Mouse (Mus musculus): ENCODE data around the gene Tmem88. TPM values are rescaled to one million over a fixed set of nuclear protein-coding genes. Genes with fewer than 3 reads are reported as not detected.
A peak's percentile ranks its signal among the peaks of the same experiment; 100 is the strongest.

Tmem88 gene
- polyA plus RNA-seq, 1 experiment from 2014 or later: 6.2 TPM

- 26% methylated on average over 12 of the region's 12 CpGs for WGBS
- Histone ChIP-seq H3K9me3 (replicated peaks) (no peaks in the 10 kb centered on the region), H3K27ac (replicated peaks) (peak overlapping the region; percentile 77), H3K36me3 (peaks cover 5% of the 10 kb centered on the region; the same call in 1 of the 2 replicates), H3K9ac (replicated peaks) (peak overlapping the region; percentile 17; the same call in 1 of the 2 replicates), H3K4me1 (peaks cover 36% of the 10 kb centered on the region), H3K4me3 (replicated peaks) (peak overlapping the region; percentile 12; the same call in 1 of the 2 replicates), H3K27me3 (replicated peaks) (no peaks in the 10 kb centered on the region), H3K4me2 (peak overlapping the region; percentile 40)
- no peak for ATAC-seq (ENCODE audit: low FRiP score)
These were observed 25.8 kb downstream of the Tmem88 start for GRCm38 (mm10) chr11:69372056-69372779.

DNA sequence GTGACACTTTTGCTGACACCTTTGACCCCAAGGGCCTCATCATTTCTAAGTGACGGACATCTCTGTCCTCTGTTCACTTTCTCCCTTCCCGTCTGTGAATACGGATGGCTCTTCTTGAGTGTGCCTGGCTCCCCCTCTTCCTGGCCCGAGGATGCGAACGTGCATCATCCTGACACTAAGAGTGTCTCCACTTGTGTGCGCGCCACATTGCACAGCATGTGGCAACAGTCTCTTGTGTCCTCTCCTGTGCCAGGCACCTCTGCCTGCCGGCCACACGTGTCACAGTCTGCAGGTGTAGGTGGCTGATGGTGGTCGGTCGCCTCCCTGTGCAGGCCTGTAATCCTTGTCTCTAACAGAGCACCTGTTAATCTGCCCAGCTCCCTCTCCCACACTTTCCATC, 26.4 kb downstream of the Tmem88 start:
- peaks cover 5% of the 10 kb centered on the region; the same call in 1 of the 2 replicates for H3K36me3 ChIP-seq
- H3K27me3 ChIP-seq (replicated peaks): no peaks in the 10 kb centered on the region
- 14% methylated on average over 12 of the region's 12 CpGs for WGBS
- peak overlapping the region; percentile 40 for H3K4me2 ChIP-seq
- no peak for ATAC-seq (ENCODE audit: low FRiP score)
- peak overlapping the region; percentile 77 for H3K27ac ChIP-seq (replicated peaks)
- H3K9ac ChIP-seq (replicated peaks): 0 out of 2 replicates have a peak overlapping the region, but pooled peaks have one; percentile 17
- H3K4me1 ChIP-seq: peaks cover 41% of the 10 kb centered on the region
- H3K4me3 ChIP-seq (replicated peaks): peak overlapping the region; percentile 12; the same call in 1 of the 2 replicates
- H3K9me3 ChIP-seq (replicated peaks): no peaks in the 10 kb centered on the region

DNA sequence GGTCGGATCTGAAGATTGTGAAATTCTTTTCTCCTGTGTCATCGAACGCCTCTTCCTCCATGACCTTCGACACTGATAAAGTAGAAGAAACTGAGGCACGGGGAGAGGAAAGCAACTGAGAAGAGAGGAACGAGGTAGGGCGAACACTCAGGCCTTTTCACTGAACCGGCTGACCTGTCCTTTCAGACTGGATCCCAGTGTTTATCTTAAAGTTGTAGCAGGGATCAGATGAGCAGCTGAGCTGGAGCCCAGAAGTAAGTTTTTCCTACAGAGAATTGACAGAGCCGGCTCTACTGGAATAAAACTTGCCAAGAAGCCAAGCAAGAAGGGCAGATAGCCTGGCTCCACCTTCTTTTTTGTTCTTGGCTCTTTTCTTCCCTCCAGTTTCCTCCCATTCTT, 27.2 kb downstream of the Tmem88 start:
- 0 out of 2 replicates have a peak overlapping the region, but pooled peaks have one; percentile 12 for H3K4me3 ChIP-seq (replicated peaks)
- WGBS: 13% methylated on average over 9 of the region's 9 CpGs
- H3K27ac ChIP-seq (replicated peaks): peak overlapping the region; percentile 77
- no peak for ATAC-seq (ENCODE audit: low FRiP score)
- no peak overlapping the region for H3K9ac ChIP-seq (replicated peaks)
- no peaks in the 10 kb centered on the region for H3K27me3 ChIP-seq (replicated peaks)
- H3K36me3 ChIP-seq: peaks cover 5% of the 10 kb centered on the region; the same call in 1 of the 2 replicates
- H3K9me3 ChIP-seq (replicated peaks): no peaks in the 10 kb centered on the region
- peak overlapping the region; percentile 40 for H3K4me2 ChIP-seq
- H3K4me1 ChIP-seq: peaks cover 47% of the 10 kb centered on the region

- Histone ChIP-seq H3K9me3 (replicated peaks) (no peaks in the 10 kb centered on the region), H3K9ac (replicated peaks) (peak overlapping the region; percentile 99), H3K27ac (replicated peaks) (peak overlapping the region; percentile 98), H3K27me3 (replicated peaks) (no peaks in the 10 kb centered on the region), H3K36me3 (peaks cover 5% of the 10 kb centered on the region; the same call in 1 of the 2 replicates), H3K4me1 (peaks cover 53% of the 10 kb centered on the region), H3K4me3 (replicated peaks) (peak overlapping the region; percentile 72), H3K4me2 (peak overlapping the region; percentile 91)
- ATAC-seq (ENCODE audit: low FRiP score): no peak
- 18% methylated on average over 2 of the region's 2 CpGs for WGBS
These were observed 27.8 kb downstream of the Tmem88 start for GRCm38 (mm10) chr11:69369990-69370816.

DNA sequence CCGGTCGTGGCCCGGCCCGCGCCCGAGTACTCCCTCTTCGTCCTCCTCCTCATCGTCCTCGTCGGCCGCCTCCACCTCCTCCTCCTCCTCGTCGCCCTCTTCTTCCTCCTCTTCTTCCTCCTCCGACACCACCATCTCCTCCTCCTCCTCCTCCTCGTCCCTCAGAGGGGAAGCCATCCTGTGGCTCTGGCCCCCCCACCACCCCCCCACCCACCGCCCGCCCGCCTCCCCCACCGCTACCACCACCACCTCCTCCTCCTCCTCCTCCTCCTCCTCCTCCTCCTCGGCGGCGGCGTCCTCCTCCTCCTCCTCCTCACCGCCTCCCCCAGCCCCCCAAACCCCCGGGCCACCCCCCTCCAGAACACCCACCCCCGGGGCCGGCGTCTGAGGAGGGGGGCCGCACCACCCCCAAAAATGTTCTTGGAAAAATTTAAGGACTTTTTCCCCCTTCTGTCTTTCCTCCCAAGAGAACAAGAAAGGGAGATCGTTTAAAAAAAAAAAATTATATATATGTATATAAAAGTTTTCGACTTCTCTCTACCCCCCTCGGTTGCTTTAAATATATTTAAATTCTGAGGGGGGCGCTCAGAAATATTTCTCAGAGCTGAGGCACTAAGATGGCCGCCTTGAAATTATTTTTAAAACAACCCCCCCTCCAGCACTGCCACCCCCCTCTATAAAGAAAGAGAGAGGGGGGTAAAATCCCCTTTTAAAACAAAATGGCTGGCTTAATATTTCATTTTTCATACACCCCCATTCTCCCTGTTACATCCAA, 28.6 kb downstream of the Tmem88 start, which contains the start of gene Chd3:
Gene Chd3 (minus strand): TSS at position 192 of the 775 bp plus-strand sequence.
- WGBS: 1% methylated on average over 23 of the region's 34 CpGs
- peak within 1 kb of the TSS; percentile 98 for H3K27ac ChIP-seq (replicated peaks)
- peak within 1 kb of the TSS; percentile 99 for H3K9ac ChIP-seq (replicated peaks)
- H3K27me3 ChIP-seq (replicated peaks): no peaks in the 10 kb centered on the region
- peaks cover 61% of the 10 kb centered on the region for H3K4me1 ChIP-seq
- H3K36me3 ChIP-seq: peaks cover 5% of the 10 kb centered on the region; the same call in 1 of the 2 replicates
- no peaks in the 10 kb centered on the region for H3K9me3 ChIP-seq (replicated peaks)
- H3K4me3 ChIP-seq (replicated peaks): peak within 1 kb of the TSS; percentile 72
- peak within 1 kb of the TSS; percentile 91 for H3K4me2 ChIP-seq
- no peak for ATAC-seq (ENCODE audit: low FRiP score)

GRCm38 (mm10) chr11:69368356-69369214, 29.4 kb downstream of the Tmem88 start:
- peak; percentile 23 for ATAC-seq (ENCODE audit: low FRiP score)
- no peaks in the 10 kb centered on the region for H3K27me3 ChIP-seq (replicated peaks)
- under 1% methylated on average over 35 of the region's 106 CpGs for WGBS
- no peaks in the 10 kb centered on the region for H3K9me3 ChIP-seq (replicated peaks)
- peak overlapping the region; percentile 99 for H3K9ac ChIP-seq (replicated peaks)
- peak overlapping the region; percentile 91 for H3K4me2 ChIP-seq
- peaks cover 8% of the 10 kb centered on the region; the same call in 1 of the 2 replicates for H3K36me3 ChIP-seq
- peak overlapping the region; percentile 98 for H3K27ac ChIP-seq (replicated peaks)
- H3K4me3 ChIP-seq (replicated peaks): peak overlapping the region; percentile 72
- H3K4me1 ChIP-seq: peaks cover 65% of the 10 kb centered on the region

GRCm38 (mm10) chr11:69367616-69368355, 30.2 kb downstream of the Tmem88 start:
- H3K27ac ChIP-seq (replicated peaks): peak overlapping the region; percentile 98
- H3K4me1 ChIP-seq: peaks cover 69% of the 10 kb centered on the region
- WGBS: under 1% methylated on average over 22 of the region's 22 CpGs
- ATAC-seq (ENCODE audit: low FRiP score): no peak; the same call in 1 of the 2 replicates
- H3K9me3 ChIP-seq (replicated peaks): no peaks in the 10 kb centered on the region
- peak overlapping the region; percentile 99 for H3K9ac ChIP-seq (replicated peaks)
- peaks cover 11% of the 10 kb centered on the region for H3K36me3 ChIP-seq
- H3K4me3 ChIP-seq (replicated peaks): peak overlapping the region; percentile 72
- H3K27me3 ChIP-seq (replicated peaks): no peaks in the 10 kb centered on the region
- H3K4me2 ChIP-seq: peak overlapping the region; percentile 91

DNA sequence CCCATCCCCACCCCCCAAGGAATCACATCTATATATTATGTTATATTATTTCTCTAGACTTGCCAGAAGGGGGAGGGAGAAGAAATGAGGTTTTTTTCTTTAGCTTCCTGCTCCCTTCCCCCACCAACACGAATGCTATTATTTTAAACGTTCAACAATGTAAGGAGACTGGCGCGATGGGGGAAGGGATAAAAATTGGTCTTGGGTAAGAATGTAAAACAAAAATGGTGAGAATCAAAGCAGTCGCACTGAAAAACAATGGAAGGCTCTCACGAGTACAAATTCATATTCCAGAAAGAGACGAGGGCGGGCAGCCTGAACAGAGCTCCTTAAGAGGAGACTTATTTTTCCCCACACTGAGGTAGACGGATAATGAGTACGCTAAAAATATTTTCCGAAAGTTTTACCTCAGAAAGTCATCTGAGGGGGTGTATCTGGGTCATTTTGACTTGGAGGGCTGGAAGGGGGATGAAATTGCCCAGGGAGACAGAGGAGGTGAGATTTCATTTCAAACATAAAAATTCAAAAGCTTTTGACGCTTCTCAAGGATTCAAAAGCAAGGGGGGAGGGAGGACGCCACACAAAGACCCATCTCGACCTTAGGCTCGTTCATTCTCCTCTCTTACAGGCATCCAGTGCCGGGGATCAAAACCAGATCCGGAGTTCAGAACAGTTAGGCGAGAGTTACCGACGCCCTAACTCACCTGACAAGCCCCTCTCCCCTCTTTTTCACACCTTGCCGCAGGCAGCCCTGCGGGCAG, 31.0 kb downstream of the Tmem88 start:
- H3K9me3 ChIP-seq (replicated peaks): no peaks in the 10 kb centered on the region
- WGBS: under 1% methylated on average over 22 of the region's 22 CpGs
- H3K36me3 ChIP-seq: peaks cover 17% of the 10 kb centered on the region
- peak overlapping the region; percentile 99 for H3K9ac ChIP-seq (replicated peaks)
- no peak for ATAC-seq (ENCODE audit: low FRiP score)
- peak overlapping the region; percentile 91 for H3K4me2 ChIP-seq
- peak overlapping the region; percentile 98 for H3K27ac ChIP-seq (replicated peaks)
- peak overlapping the region; percentile 72 for H3K4me3 ChIP-seq (replicated peaks)
- peaks cover 63% of the 10 kb centered on the region for H3K4me1 ChIP-seq
- H3K27me3 ChIP-seq (replicated peaks): no peaks in the 10 kb centered on the region

DNA sequence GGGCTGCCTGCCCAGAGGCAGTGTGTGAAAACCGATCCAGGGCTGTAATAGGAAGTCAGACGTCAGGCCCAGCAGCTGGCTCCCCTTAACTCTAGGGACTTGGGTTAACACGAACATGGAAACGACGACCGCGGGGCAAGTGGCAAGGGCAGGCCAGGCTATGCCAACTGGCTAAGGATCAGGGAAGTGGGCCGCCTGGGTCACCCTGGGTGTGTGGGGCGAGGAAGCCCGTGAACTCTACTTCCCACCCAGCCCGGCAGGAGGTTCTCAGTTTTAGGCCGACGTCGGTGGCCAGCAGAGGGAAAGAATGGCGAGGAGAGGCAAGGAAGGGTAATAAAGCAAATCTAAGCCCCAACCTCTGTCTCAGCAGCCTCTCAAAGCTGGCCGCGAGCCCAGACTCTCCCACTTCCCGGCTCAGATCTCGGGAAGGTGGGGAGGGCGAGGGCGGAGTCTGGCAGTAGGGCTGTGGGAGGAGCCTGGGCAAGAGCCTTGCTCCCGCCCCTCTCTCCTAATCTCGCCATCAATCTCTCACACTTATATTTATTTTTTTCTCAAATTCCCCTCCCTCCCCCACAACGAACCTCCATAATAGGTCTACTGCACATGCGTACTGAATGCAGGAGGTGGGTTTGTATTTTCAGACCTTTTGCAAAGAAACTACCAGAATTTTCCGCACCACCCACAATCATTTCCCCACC, 31.7 kb downstream of the Tmem88 start:
- Histone ChIP-seq H3K27me3 (replicated peaks) (no peaks in the 10 kb centered on the region), H3K27ac (replicated peaks) (peak overlapping the region; percentile 98), H3K4me3 (replicated peaks) (peak overlapping the region; percentile 72), H3K9me3 (replicated peaks) (no peaks in the 10 kb centered on the region), H3K36me3 (peaks cover 24% of the 10 kb centered on the region), H3K4me2 (peak overlapping the region; percentile 91), H3K9ac (replicated peaks) (peak overlapping the region; percentile 99), H3K4me1 (peaks cover 59% of the 10 kb centered on the region)
- WGBS: under 1% methylated on average over 26 of the region's 26 CpGs
- peak; percentile 88 for ATAC-seq (ENCODE audit: low FRiP score)

Measured in neural tube, embryonic 15.5 days (tissue).